Mouse (Mus musculus): ENCODE data around the gene Nus1. TPM values are rescaled to one million over a fixed set of nuclear protein-coding genes. Genes with fewer than 3 reads are reported as not detected.

Gene Nus1
- polyA plus RNA-seq (2011; ENCODE audit: insufficient read depth, insufficient read length, low read depth, missing spikeins) = 49.1 and 53.3 TPM in 2 replicates

DNA sequence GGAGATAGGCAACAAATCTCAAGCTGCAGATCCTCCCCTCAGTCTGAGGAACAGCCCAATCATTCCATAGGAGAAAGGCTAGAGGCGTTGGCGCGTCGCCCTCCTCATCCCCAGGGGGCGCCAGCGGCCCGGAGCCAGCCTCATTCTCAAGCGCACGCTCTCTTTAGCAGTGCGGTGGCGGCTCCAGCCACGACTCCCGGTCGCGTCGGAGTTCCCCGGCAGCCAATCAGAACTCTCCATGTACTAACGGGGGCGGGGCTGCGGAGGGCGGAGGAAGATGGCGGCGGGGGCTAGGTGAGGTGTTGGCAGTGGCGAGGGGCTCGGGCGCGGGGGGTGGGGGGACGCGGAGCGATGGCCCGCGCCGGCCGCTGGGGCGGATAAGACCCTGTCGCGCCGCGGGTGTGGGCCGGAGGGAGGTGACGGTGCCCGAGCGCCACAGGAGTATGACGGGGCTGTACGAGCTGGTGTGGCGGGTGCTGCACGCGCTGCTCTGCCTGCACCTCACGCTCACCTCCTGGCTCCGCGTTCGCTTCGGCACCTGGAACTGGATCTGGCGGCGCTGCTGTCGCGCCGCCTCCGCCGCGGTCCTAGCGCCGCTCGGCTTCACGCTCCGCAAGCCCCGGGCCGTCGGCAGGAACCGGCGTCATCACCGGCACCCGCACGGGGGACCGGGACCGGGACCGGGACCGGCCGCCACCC, at the start of gene Nus1:
Gene Nus1 (plus strand): TSS at position 249 of the 699 bp plus-strand sequence.
- Histone ChIP-seq H3K27me3 (ENCODE audit: control insufficient read depth, insufficient read depth, low read length, poor library complexity, severe bottlenecking) (no peaks in the 10 kb centered on the region), H3K4me1 (ENCODE audit: control insufficient read depth, insufficient read depth, low read length) (no peaks in the 10 kb centered on the region), H3K9ac (ENCODE audit: low read depth, poor library complexity, severe bottlenecking) (peak within 1 kb of the TSS; percentile 95), H3K36me3 (ENCODE audit: control insufficient read depth, insufficient read depth, low read length, poor library complexity, severe bottlenecking) (no peaks in the 10 kb centered on the region), H3K27ac (ENCODE audit: insufficient read depth, low read length) (no peak within 1 kb of the TSS), H3K4me3 (ENCODE audit: low read depth, low read length) (peak within 1 kb of the TSS; percentile 99), H3K9me3 (replicated peaks; ENCODE audit: control insufficient read depth, insufficient read depth, low read length, poor library complexity, severe bottlenecking) (no peaks in the 10 kb centered on the region)
- TF ChIP-seq CTCF (IDR thresholded peaks at IDR 0.05; ENCODE audit: low read depth, low read length) = peak; percentile 76
- TF ChIP-seq POLR2A (IDR thresholded peaks at IDR 0.05; ENCODE audit: insufficient read depth, low read length) = peak; percentile 41
- TF ChIP-seq EP300 (IDR thresholded peaks at IDR 0.05; ENCODE audit: insufficient read depth, low read depth, low read length) = no peak

DNA sequence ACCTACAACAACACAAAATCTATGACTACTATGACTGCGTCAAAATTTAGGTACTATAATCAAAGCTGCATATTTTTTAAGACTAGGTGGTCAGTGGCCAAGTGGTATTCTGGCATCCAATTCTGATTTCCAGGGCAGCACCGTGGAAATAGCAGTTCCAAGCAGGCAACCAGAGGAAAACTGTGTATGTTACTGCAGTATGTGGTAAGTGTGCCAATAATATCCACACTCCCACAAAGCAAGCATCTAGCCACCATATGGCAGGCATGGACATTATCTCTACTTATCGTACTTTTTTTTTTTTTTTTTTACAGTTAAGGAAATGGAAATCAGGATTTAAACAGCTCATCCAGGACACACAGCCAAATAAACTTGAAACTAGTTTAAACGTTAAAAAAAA, 49.0 kb upstream of the Nus1 start:
- Histone ChIP-seq H3K27ac (ENCODE audit: insufficient read depth, low read length) (no peak overlapping the region), H3K9me3 (replicated peaks; ENCODE audit: control insufficient read depth, insufficient read depth, low read length, poor library complexity, severe bottlenecking) (no peaks in the 10 kb centered on the region), H3K9ac (ENCODE audit: low read depth, poor library complexity, severe bottlenecking) (no peak overlapping the region), H3K27me3 (ENCODE audit: control insufficient read depth, insufficient read depth, low read length, poor library complexity, severe bottlenecking) (no peaks in the 10 kb centered on the region), H3K4me3 (ENCODE audit: low read depth, low read length) (no peak overlapping the region), H3K4me1 (ENCODE audit: control insufficient read depth, insufficient read depth, low read length) (no peaks in the 10 kb centered on the region), H3K36me3 (ENCODE audit: control insufficient read depth, insufficient read depth, low read length, poor library complexity, severe bottlenecking) (no peaks in the 10 kb centered on the region)
- TF ChIP-seq EP300 (IDR thresholded peaks at IDR 0.05; ENCODE audit: insufficient read depth, low read depth, low read length) (no peak), CTCF (IDR thresholded peaks at IDR 0.05; ENCODE audit: low read depth, low read length) (no peak), POLR2A (IDR thresholded peaks at IDR 0.05; ENCODE audit: insufficient read depth, low read length) (no peak)

DNA sequence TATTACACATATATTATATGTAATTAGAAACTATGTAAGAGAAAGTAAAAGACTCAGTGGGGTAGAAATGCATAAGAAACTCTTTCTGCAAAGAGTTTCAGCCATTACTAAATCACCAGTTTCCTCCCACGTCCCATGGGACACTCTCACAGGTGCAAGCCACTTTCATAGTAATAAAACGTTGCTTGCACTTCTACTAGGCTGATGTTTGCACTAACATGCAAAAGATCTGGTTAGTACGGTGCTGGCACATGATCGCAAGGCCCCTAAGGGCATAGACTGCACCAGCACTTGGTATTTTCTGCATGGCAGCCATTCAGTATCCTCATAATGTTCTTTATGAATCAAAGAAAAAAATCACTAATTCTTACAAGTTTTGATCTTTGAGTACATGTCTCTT, 43.5 kb upstream of the Nus1 start:
- no peak for TF ChIP-seq CTCF (IDR thresholded peaks at IDR 0.05; ENCODE audit: low read depth, low read length)
- no peak for TF ChIP-seq EP300 (IDR thresholded peaks at IDR 0.05; ENCODE audit: insufficient read depth, low read depth, low read length)
- TF ChIP-seq POLR2A (IDR thresholded peaks at IDR 0.05; ENCODE audit: insufficient read depth, low read length) = no peak
- Histone ChIP-seq H3K9ac (ENCODE audit: low read depth, poor library complexity, severe bottlenecking) (no peak overlapping the region), H3K27ac (ENCODE audit: insufficient read depth, low read length) (no peak overlapping the region), H3K27me3 (ENCODE audit: control insufficient read depth, insufficient read depth, low read length, poor library complexity, severe bottlenecking) (no peaks in the 10 kb centered on the region), H3K36me3 (ENCODE audit: control insufficient read depth, insufficient read depth, low read length, poor library complexity, severe bottlenecking) (no peaks in the 10 kb centered on the region), H3K4me3 (ENCODE audit: low read depth, low read length) (no peak overlapping the region), H3K9me3 (replicated peaks; ENCODE audit: control insufficient read depth, insufficient read depth, low read length, poor library complexity, severe bottlenecking) (no peaks in the 10 kb centered on the region), H3K4me1 (ENCODE audit: control insufficient read depth, insufficient read depth, low read length) (no peaks in the 10 kb centered on the region)

DNA sequence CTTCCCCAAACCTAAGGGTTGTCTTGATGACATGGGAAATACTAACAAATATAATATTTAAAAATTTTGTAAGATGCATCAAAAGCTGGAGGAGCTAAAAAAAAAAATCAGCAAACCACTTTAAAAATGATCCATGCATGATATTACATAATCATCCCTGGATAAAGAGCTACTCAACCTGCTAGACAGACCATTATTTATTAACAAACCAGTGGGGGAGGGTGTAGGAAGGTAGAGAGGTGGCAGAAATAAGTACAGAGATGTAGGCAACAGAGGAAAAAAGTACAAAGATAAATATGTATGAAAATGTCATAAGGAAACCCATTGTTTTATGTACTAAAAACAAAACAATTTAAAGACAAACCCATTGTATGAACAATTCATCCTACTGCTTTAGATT, 42.7 kb upstream of the Nus1 start:
- Histone ChIP-seq H3K4me1 (ENCODE audit: control insufficient read depth, insufficient read depth, low read length) (no peaks in the 10 kb centered on the region), H3K9me3 (replicated peaks; ENCODE audit: control insufficient read depth, insufficient read depth, low read length, poor library complexity, severe bottlenecking) (no peaks in the 10 kb centered on the region), H3K27ac (ENCODE audit: insufficient read depth, low read length) (no peak overlapping the region), H3K27me3 (ENCODE audit: control insufficient read depth, insufficient read depth, low read length, poor library complexity, severe bottlenecking) (no peaks in the 10 kb centered on the region), H3K36me3 (ENCODE audit: control insufficient read depth, insufficient read depth, low read length, poor library complexity, severe bottlenecking) (no peaks in the 10 kb centered on the region), H3K4me3 (ENCODE audit: low read depth, low read length) (no peak overlapping the region), H3K9ac (ENCODE audit: low read depth, poor library complexity, severe bottlenecking) (no peak overlapping the region)
- TF ChIP-seq CTCF (IDR thresholded peaks at IDR 0.05; ENCODE audit: low read depth, low read length) (no peak), EP300 (IDR thresholded peaks at IDR 0.05; ENCODE audit: insufficient read depth, low read depth, low read length) (no peak), POLR2A (IDR thresholded peaks at IDR 0.05; ENCODE audit: insufficient read depth, low read length) (no peak)

DNA sequence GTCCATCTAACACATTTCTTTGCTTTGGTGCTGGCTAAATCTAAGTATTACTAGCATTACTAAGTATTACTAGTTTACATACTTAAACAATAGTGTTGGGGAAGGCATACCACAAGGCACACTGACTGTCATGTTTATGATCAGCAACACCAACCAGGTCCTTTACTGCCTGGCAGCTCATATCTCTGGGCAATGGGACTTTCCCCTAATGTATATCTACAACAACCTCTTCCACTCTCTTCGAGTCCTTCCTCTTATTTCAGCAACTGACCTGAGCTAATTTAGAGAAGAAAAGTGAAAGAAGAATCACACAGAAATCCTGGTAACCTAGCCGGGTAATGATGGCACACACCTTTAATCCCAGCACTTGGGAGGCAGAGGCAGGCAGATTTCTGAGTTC, 40.9 kb upstream of the Nus1 start:
- TF ChIP-seq CTCF (IDR thresholded peaks at IDR 0.05; ENCODE audit: low read depth, low read length) (no peak), POLR2A (IDR thresholded peaks at IDR 0.05; ENCODE audit: insufficient read depth, low read length) (no peak), EP300 (IDR thresholded peaks at IDR 0.05; ENCODE audit: insufficient read depth, low read depth, low read length) (no peak)
- no peak overlapping the region for H3K27ac ChIP-seq (ENCODE audit: insufficient read depth, low read length)
- H3K27me3 ChIP-seq (ENCODE audit: control insufficient read depth, insufficient read depth, low read length, poor library complexity, severe bottlenecking) = no peaks in the 10 kb centered on the region
- no peaks in the 10 kb centered on the region for H3K36me3 ChIP-seq (ENCODE audit: control insufficient read depth, insufficient read depth, low read length, poor library complexity, severe bottlenecking)
- H3K4me3 ChIP-seq (ENCODE audit: low read depth, low read length) = no peak overlapping the region
- no peaks in the 10 kb centered on the region for H3K4me1 ChIP-seq (ENCODE audit: control insufficient read depth, insufficient read depth, low read length)
- H3K9ac ChIP-seq (ENCODE audit: low read depth, poor library complexity, severe bottlenecking) = no peak overlapping the region
- no peaks in the 10 kb centered on the region for H3K9me3 ChIP-seq (replicated peaks; ENCODE audit: control insufficient read depth, insufficient read depth, low read length, poor library complexity, severe bottlenecking)

DNA sequence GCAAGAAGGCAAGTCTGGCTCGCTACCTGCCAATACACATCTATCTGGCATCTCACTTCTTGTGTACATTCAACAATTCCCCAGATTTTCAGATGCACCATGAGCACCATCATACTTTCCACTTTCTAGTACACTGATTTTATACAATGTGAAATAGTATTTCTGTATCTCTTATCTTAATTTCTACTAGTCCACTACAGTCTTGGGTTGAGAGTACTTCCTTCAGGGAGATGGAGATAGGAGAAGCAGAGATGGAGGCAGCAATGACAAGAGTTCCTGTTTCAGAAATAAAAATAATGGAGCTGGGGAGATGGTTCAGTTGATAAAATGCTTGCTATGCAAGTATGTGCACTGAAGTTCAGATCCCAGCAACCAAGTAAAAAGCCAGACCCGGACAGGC, 39.5 kb upstream of the Nus1 start:
- H3K9me3 ChIP-seq (replicated peaks; ENCODE audit: control insufficient read depth, insufficient read depth, low read length, poor library complexity, severe bottlenecking) = no peaks in the 10 kb centered on the region
- no peak overlapping the region for H3K9ac ChIP-seq (ENCODE audit: low read depth, poor library complexity, severe bottlenecking)
- no peak overlapping the region for H3K27ac ChIP-seq (ENCODE audit: insufficient read depth, low read length)
- TF ChIP-seq CTCF (IDR thresholded peaks at IDR 0.05; ENCODE audit: low read depth, low read length) (no peak), POLR2A (IDR thresholded peaks at IDR 0.05; ENCODE audit: insufficient read depth, low read length) (no peak), EP300 (IDR thresholded peaks at IDR 0.05; ENCODE audit: insufficient read depth, low read depth, low read length) (no peak)
- no peaks in the 10 kb centered on the region for H3K36me3 ChIP-seq (ENCODE audit: control insufficient read depth, insufficient read depth, low read length, poor library complexity, severe bottlenecking)
- H3K4me1 ChIP-seq (ENCODE audit: control insufficient read depth, insufficient read depth, low read length) = no peaks in the 10 kb centered on the region
- no peak overlapping the region for H3K4me3 ChIP-seq (ENCODE audit: low read depth, low read length)
- H3K27me3 ChIP-seq (ENCODE audit: control insufficient read depth, insufficient read depth, low read length, poor library complexity, severe bottlenecking) = no peaks in the 10 kb centered on the region

Measured in ES-Bruce4 (cell line).